Mouse (Mus musculus) lung, adult 18-20 months (tissue): ENCODE measurements around the gene Ece1.

Experiments used
- DNase-seq, 2 experiments: peaks; one replicate each; pipeline ENCODE4 v3.0.0; 2022; ENCODE audit warnings: mixed read lengths in 2 of 2

Ece1 gene

DNA sequence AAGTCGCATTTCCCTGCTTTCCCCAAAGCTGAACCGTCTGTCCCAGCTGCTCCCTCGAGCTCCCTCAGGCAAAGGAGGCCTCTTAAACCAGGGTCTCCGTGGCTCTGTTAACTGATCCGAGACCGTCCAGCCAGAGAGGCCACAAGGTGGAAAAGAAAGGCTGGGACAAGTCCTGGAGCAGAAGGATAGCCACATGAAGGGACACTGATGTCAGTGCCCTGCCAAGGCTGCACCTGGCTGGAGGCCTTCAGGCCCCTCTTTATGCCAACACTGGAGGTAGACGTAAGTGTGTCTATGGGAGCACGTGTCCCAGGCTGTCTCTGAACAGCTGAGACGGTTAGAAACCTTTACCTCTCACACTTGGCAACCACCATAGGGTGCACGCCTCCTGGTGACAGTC, 57.1 kb downstream of the Ece1 start:
- no peak for DNase-seq

DNA sequence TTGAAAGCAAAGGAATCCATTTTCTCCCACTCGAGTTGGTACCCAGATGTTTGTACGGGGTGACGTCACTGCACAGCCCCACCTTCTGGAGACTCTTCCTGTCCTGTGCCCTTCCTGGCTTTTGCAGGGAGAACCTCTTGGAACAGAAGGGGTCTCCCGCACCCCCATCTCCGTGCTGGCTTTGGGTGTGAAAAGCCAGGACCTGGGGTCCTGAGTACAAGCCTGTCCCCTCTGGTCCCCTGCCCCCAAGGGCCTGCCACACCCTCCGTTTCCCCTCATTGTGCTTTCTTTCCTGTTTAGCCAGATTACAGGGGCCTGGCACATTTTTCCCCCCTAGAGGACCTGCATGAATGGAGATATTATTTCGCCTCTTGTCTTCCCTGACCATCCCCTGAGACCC, 58.0 kb downstream of the Ece1 start:
- peak; percentile 59 to 75 for DNase-seq

DNA sequence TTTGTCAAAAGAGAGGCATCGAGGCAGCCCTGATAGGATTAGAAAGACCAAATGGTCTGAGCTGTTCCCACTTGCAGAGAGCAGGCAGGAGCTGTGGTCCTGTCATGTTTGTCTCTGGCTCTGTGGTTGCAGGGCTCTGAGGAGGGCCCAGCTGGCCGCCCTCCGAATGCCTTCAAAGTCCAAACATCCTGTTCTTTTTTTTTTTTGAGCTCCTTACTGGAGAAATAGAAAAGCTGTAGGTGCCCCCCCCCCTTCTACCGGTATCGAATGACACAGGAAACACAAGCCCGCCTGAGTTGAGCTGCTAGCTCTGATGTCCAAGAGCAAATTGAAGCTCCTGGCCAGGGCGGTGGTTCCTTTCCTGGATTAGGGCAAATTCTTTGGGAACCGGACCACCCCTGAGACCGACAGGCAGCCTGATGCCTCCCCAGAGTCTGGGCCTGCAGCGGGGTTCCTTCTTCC, 58.5 kb downstream of the Ece1 start:
- DNase-seq: peak; percentile 40 to 61

DNA sequence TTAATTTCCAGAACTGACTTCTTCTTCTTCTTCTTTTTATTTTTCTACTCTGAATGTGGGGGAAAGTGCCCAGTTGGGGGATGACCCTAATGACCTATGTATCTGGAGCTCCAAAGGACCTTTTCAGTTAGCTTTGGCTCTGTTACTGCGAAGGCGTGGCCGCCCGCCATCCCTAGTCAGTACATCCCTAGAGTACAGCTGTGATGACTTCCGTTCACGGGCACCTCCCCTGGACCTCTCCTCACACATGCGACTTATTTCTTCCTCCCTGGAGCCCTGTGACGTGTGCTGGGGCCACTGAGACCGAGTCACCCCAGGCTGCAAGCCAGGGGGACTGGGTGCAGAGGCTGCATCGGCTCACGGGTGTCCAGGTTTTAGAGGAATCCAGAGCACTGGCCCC, 59.5 kb downstream of the Ece1 start:
- DNase-seq: no peak

DNA sequence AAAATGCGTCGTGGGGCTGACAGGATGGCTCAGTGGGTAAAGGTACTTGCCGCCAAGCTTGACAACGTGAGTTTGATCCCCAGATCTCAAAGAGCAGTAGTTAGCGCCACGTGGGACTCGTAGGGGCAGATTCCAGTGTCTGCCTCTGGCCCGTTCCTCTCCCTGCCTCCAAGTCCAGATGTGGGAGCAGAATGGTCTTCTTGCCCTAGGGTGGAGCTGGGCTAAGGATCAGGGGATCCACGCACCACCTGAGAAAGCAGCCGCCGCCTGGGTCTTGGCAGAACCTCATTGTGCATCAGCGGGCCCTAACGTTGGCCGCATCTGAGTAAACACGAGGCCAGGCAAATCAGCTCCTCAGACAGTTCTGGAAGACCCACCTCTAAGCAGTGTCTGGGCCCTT, 61.0 kb downstream of the Ece1 start:
- no peak for DNase-seq

DNA sequence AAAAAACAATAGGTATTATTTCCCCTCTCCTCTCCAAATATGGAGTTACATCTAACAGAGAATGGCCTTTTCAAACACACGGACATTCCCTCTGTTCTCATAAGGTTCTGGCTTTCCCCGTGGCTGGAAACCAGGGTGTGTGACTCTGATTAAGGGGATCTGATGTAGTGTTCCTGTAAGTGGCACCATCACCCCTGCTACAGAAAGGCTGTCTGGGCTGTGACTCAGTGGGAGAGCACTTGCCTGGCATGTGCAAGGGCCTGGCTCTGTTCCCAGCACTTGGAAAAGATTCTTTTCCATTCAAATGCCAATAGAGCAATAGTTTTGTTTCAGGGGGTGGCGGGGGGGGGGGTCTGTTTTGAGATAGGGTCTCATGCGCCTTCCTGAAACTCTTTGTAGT, 63.1 kb downstream of the Ece1 start:
- peak; percentile 55 to 63 for DNase-seq

DNA sequence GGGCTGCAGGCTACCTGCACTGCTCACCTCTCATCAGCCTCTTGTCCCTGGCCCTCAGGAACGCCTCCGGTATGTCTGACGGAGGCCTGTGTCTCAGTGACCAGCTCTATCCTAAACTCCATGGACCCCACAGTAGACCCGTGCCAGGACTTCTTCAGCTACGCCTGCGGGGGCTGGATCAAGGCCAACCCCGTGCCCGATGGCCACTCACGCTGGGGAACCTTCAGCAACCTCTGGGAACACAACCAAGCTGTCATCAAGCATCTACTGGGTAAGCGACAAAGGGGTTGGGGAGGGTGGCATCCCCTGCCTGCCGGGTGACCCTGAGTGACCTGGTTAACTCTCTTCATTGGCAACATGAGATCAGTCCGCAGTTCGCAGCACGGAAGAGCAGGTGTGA, 64.1 kb downstream of the Ece1 start:
- no peak for DNase-seq

DNA sequence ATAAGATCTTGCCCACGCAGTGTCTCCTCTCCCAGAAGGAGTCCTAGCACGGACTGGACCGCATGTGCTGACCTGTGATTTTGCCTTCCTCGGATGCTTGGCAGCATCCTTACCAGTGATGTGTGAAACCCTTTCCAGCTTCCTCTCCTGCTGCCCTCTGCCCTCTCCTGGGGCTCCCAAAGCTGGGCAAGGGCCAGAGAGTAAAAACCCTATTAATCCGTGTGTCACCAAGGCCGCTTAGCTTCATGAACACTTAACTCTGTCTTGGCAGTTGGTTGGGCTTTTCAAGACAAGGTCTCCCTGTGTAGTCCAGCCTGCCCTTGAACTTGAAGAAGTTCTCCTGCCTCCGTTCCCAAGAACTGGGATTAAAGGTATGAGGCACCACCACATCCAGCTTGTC, 65.1 kb downstream of the Ece1 start:
- DNase-seq: no peak

DNA sequence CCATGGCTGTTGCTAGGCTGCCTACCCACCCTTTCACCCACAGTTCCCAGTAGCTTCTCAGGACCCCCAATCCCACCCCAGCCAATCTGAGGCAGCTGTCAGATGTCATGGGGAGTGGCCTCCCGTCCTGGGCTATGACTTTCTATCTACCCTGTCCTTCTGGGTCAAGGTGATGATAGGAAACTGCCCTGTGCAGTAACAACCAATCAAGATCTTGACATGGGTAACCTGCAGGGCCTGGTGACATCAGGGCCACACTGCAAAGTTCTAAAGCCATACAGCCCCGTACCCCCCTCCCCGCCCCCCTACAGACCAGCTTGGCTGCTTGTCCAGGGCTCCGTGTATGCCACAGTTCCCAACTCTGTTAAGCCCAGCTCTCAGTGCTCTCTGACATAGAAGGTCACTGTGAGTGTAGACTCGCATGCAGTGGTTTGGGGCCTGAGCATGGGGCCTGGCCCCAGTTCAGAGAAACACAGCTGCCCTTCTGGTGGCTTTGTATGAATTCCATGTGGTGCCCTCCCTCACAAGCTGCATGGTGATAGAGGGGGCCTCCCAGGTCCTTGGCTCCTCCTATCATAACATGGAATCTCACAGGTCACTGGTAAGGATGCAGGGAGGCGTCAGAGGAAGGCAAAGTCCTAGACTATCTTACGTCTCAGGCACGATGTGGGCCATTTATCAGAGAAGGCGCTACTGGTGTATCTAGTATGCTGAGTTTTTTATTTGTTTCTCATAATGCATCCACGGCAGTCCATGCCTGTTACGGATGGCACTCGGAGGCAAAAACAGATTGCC, 65.9 kb downstream of the Ece1 start:
- DNase-seq: no peak

DNA sequence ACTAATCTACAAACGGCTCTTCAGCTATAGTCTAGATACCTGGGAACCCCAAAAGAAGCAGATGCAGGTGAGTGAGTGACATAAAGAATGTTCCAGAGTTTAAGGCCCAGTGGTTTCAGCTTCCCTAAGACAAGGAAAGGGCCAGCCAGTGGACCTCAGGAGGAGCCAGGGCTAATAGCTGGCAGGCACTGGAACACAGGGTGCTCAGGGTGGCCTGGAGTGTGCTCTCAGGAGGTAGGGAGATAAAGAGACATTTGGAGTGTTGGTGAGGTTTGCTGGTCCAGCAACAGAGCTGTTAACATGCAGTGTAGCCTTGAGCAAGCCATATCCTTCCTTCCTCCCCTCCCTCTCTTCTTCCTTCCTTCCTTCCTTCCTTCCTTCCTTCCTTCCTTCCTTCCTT, 66.8 kb downstream of the Ece1 start:
- DNase-seq: peak; percentile 40 to 64

DNA sequence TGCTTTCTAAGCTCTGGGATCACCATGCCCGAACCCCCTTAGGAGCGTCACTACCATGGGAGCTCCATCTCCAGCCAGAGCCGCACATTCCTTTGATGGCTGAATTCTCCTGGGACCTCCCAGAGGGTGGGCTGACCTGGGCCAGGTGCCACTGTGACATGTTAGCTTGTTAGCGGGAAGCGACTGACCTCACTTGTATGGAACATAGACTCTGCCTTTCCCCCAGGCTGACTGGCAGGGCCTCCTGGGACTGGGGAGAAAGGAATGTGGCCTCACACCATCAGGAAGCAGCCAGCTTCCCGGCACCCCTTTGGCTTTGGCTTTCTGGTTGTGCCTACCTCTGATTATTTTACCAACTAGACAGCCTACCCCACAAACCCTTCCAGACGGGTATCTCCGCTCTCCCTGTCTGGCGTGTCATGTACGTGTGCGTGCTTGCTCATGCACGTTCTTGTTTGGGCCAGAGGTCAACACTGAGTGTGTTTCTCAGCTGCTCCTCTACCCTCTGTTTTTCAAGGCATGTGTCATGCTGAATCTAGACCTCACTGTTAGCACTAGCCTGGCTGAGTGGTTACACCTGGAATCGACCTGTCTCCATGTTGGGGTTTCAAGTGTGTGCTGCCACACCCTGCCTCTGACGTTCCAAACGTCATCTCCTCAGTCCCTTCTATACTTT, 67.4 kb downstream of the Ece1 start:
- no peak for DNase-seq

DNA sequence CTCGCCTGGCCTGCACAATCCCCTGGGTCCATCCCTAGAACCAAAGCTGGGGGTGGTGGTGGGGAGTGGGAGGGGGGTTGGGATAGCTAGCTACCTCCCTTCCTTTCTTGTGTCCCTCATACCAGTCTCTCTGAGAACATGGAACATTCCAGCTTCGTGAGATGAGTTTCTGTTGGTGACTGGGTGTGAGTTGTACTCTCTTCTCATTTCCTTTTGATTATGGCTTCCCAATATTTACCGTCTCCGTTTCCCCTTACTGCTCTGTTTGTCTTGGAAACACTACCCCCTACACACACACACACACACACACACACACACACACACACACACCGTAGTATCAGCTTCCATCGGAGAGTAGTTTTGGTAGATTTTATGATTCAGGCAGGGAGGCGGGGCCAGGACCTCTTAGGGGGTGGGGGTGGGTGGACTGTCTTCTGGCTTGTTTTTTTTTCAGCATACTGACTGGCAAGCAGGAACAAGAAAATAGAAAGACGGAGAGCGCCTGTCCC, 68.5 kb downstream of the Ece1 start:
- no peak for DNase-seq

DNA sequence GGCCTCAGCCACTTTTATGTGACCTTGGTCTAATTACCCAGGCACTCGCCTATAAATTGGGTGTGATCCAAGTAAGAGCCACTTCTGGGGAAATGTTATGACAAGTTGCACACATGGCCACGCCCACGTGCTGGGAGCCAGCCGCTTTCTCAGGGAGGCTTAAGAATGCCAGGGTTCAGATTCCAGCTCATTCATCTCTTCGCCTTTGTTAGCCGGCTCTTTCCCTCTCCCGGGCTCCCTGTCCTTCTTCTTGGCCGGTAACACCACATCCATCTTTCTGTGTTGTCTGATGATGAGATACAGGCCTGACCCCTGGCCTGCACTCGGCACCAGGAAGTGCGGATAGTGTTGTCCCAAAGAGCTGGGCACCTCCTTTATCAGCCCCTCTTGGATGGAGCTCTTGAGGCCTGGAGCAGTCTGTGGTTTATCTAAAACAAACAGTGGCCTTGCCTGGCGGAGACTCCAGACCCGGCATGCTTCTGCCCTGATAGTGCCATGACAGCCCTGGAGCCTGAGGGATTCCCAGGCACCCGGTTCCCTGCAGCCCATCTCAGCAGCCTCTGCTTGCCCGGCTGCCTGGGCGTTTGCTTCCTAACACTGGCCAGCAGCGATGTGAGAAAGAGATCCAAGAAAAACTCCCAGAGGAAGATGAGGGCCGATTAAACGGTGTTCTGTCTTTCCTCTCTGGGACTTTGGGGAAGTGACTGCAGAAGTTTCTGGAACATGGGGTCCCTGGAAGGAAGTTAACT, 69.1 kb downstream of the Ece1 start:
- peak; percentile 94 to 96 for DNase-seq

DNA sequence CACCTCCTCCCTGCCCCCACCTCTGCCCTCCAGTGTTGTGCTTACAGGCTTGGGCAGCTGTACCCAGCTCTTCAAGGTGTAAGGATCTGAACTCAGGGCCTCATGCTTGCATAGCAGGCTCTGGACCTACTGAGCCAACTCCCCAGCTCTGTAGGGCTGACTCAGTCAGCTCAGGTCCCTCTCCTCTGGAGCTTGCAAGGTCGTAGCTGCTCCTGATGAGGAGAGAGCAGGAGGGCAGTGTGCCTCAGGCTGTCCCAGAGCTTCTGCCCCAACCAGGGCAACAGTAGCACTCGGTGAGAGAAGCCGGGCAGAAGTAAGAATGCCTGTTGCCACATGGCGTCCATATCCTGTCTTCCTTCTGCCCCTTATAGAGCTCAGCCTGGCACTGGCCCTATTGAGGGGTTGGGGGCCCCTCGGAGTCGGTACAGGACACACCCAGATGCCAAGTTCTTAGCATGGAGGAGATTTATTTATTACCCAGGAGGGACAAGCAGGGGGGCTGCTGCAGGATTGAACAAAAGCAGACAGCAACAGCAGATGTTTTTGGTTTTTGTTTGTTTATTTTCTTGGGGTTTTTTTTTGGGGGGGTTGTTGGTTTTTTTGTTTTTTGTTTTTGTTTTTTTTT, 70.6 kb downstream of the Ece1 start:
- DNase-seq: no peak

DNA sequence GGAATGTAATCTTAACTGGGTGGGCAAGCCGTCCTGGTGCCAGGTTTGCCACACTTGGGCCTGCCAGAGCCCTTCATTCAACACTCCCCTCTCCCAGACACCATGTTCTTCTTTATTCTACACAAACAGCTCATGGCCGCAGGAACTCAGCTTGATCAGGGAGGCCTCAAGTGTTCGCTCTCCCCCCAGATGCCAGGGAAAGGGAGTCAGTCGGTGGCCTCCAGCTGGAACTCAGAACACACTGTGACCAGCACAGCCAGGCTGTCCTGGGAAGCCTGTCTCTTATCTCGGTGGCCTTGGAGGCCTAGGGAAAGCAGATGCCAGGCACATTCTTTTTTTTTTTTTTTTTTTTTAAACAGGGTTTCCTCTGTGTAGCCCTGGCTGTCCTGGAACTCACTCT, 71.3 kb downstream of the Ece1 start:
- no peak for DNase-seq

DNA sequence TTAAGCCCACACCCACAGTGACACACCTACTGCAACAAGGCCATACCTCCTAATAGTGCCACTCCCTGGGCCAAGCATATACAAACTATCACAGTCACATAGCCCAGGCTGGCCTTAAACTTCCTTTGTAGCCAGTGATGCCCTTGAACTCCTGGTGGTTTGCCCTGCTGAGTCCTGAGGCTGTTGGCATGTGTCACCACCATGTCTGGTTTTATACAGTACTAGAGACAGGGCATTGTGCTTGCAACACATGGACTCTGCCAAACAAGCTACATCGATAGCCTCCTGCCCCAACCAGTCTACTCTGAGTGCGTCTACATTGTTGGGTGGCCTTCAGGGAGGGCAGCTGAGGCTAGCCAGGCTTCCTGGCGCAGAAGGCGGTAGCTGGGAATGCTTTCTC, 74.1 kb downstream of the Ece1 start:
- DNase-seq: no peak

DNA sequence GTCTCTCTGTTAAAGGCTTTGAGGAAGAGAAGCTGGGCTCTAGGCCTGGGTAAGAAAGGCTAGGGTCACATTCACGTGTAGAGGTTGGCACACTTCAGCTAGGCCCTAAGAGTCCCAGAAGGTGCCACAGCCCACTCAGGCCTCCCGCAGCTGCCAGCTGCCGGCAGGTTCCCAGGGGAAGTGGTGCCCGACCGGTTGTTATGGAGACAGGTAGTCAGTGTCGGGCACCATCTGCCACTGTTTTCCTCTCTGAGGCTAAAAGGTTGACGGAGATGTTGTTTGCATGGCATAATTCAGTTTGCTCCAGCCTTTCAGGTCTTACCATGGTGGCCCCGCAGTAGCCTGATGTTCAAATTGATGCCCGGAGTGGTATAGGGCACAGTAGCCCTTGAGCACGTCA, 78.0 kb downstream of the Ece1 start:
- no peak for DNase-seq

DNA sequence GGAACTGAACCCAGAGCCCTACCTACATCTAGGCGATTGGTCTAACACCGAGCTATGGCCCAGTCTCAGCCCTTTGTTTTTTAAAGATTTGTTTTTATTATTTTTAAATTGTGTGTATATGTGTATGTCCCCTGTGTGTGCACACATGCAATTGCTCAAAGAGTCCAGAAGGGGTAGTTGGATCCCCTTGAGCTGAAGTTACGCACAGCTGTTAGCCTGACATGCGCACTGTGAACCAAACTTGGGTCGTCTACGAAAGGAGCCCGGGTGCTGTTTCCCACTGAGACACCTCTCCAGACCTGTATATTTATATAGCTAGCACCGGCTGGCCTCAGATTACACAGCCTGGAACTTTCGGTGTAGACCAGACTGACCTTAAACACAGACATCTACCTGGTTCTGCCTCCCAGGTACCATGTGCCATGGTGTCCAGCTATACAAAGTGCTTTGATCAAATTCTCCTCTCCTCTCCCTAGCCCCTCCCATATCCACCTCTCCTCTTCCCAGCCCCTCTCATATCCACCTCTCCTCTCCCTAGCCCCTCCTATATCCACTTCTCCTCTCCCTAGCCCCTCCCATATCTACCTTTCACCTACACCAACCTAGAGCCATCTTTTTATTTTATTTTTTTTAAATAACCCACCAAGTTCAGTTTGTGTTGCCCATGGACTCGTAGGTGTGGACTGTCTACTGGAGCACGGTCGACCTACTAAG, 79.3 kb downstream of the Ece1 start:
- DNase-seq: no peak

DNA sequence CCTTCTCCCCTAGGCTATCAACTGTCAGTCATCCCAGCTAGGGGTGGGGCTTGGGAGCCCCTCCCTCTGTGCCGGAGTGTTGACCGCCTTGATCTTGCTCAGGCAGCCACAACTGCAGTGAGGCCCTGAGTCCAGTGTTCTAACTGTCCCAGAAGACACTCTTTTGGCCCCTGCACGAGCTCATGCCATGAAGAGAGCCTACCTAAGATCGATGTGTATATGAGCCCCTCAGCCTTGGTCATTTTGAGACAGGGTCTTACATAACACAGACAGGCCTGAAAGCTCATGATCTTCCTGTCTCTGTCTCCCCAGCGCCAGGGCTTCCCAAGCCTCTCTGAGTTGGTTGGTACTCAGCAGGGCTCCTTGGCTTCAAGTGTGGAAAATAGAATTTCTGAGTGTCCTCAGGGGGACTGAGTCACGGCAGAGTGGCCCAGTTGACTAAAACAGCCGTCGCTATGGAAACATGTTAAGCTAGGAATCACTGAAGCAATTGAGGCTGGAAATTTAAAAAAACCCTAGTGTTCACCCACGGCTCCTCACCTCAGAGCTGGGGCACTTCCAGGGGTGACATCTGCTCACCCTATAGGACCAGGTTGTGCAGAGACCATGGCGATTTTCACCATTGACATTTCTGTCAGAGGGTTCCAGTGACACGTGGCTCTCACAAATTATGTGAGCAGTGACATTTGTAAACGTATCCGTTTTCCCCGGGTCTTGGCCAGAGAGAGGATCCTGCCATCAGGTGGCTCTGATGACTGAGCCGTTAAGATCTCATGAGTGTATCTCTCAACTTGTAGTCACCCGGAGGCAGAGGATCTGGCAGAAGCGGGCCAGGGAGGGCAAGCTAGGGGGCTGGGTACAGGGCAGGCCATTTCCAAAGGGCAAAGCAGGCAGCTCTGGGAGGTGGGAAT, 80.1 kb downstream of the Ece1 start:
- DNase-seq: peak; percentile 77 to 85

DNA sequence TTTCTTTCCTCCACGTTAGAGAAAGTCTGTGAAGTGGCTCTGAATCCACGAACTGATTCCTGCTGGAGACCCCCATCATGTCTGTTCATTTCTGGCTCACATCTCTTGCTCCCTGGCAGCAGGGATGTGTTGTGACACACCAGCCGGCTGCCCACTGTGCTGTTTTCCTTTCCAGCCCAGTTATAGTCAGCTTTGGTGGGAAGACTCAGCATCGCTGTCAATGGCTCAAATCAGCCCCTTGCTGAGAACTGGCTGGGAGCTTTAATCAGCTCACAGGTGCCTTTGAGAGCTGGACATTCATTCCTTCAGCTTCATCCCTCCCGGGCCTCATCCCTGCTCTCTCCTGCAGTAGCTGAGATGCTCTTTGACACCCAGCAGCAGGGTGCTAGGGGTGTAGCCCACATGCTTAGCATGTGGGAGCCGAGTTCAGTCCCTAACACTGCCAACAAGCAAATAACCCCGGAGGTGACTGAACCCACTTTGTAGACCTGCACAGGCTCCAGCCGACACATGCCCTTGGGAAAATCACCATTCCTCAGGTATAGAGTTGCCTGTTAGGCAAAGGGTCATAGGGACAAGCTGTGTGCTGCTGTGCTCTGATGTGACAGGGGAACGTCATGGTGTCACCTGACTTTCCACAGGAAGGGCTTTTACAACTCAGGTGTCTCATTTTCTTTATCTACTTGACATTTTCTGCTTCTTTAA, 80.9 kb downstream of the Ece1 start:
- DNase-seq: no peak

DNA sequence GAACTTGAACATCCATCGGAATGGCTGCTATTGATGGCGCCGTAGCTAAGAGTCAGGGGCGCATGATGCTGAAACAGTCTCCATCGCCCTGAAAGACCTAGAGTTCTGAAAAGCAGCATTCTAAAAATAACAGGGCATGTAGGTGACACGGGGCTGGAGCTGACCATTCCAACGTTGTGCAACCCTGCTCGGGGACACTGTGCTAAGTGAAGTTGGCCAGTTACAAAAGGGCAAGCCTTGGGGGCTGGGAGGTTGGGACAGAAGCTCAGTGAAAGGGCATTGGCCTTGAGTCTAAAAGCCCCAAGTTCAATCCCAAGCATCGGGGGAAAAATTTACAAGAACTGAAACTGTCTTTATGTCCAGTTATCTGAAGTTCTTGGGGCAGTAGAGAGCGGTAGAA, 81.5 kb downstream of the Ece1 start:
- peak; percentile 67 to 73 for DNase-seq
